Mouse (Mus musculus) heart, postnatal 0 days (tissue): ENCODE results near the gene Endog. TPM values are rescaled to one million over a fixed set of nuclear protein-coding genes. Genes with fewer than 3 reads are reported as not detected.

Experiments
- ATAC-seq: fragments of 200-750 bp; cut with Nextera tagmentation; 2 replicates; pipeline ENCODE4 v1.8.0; 2017; ENCODE audit warnings: low read depth, moderate number of reproducible peaks, moderate library complexity; ENCODE audit not compliant: insufficient read depth
- DNase-seq: peaks from one replicate; pipeline ENCODE4 v3.0.0-alpha.2; 2016; ENCODE audit warnings: low spot score
- H3K27ac ChIP-seq: fragments of 300-500 bp; sonication (generic); 2 replicates; pipeline ENCODE4 v1.5.1; 2014; ENCODE audit warnings: low read depth, mild to moderate bottlenecking
- H3K27me3 ChIP-seq: fragments of 300-500 bp; sonication (generic); 2 replicates; pipeline ENCODE4 v1.6.1; 2014; ENCODE audit warnings: low read length, mixed read lengths; ENCODE audit not compliant: control insufficient read depth, insufficient read depth
- H3K36me3 ChIP-seq: fragments of 300-500 bp; sonication (generic); replicated peaks from 2 replicates; pipeline ENCODE4 v1.6.1; 2014; ENCODE audit warnings: low read length, mixed read lengths; ENCODE audit not compliant: control insufficient read depth, insufficient read depth
- H3K4me1 ChIP-seq: fragments of 300-500 bp; sonication (generic); 2 replicates; pipeline ENCODE4 v1.6.1; 2014; ENCODE audit warnings: antibody characterized with exemption; ENCODE audit not compliant: control insufficient read depth, insufficient read depth
- H3K4me2 ChIP-seq: fragments of 300-500 bp; sonication (generic); 2 replicates; pipeline ENCODE4 v1.6.1; 2014; ENCODE audit warnings: low read depth, mild to moderate bottlenecking, low read length, moderate library complexity
- H3K4me3 ChIP-seq: fragments of 300-500 bp; sonication (generic); 2 replicates; pipeline ENCODE4 v1.5.1; 2014; ENCODE audit warnings: low read depth, low read length
- H3K9ac ChIP-seq: fragments of 300-500 bp; sonication (generic); replicated peaks from 2 replicates; pipeline ENCODE4 v1.6.1; 2014; ENCODE audit warnings: low read depth, low read length, mixed read lengths
- H3K9me3 ChIP-seq: fragments of 300-500 bp; sonication (generic); replicated peaks from 2 replicates; pipeline ENCODE4 v1.6.1; 2016; ENCODE audit warnings: low read length; ENCODE audit not compliant: control insufficient read depth
- CTCF ChIP-seq: IDR thresholded peaks from 2 replicates; pipeline ENCODE4 v1.5.1; 2016; ENCODE audit warnings: antibody characterized with exemption, control low read depth, low read depth
- EP300 ChIP-seq: IDR thresholded peaks from 2 replicates; pipeline ENCODE4 v1.6.1; 2016; ENCODE audit warnings: antibody characterized with exemption, low read depth
- WGBS: fragments of 180-500 bp; shearing (Covaris S2); extraction: QIAGEN DNeasy Blood & Tissue Kit; methylation state at CpG from one replicate; pipeline ENCODE4 v1.1.7; 2014; 5-methylcytosine and 5-hydroxymethylcytosine counted together
- polyA plus RNA-seq: library from polyadenylated mRNA; unstranded; fragments of >200 nt; fragmentation: Nextera tagmentation; extraction: Ambion mirVana; gene quantifications from 2 replicates; pipeline ENCODE4 v1.2.1, GENCODE M21; 2015
- total RNA-seq: library from RNA; depleted of rRNA; stranded (reverse); fragments of >200 nt; gene quantifications from 2 replicates; pipeline ENCODE4 v1.2.3, GENCODE M21; 2014; ENCODE audit warnings: low replicate concordance

The Endog gene
- total and polyA plus RNA-seq, 2 experiments from 2014 or later: 72.9 to 127 TPM

- H3K9me3 ChIP-seq: peaks cover 4% of the 10 kb centered on the region
- H3K9ac ChIP-seq: no peak overlapping the region
- no peak overlapping the region for H3K4me3 ChIP-seq
- DNase-seq (no peak), ATAC-seq (no peak)
- H3K27ac ChIP-seq: no peak overlapping the region
- TF ChIP-seq CTCF (no peak), EP300 (no peak)
- no peak overlapping the region for H3K4me2 ChIP-seq
- 0 out of 2 replicates have a peak, but pooled peaks cover 5% of the 10 kb centered on the region for H3K36me3 ChIP-seq
- 92% methylated on average over 2 of the region's 2 CpGs for WGBS
- H3K4me1 ChIP-seq: peaks cover 6% of the 10 kb centered on the region
- H3K27me3 ChIP-seq: no peaks in the 10 kb centered on the region
These were observed 11.1 kb downstream of the Endog start for GRCm38 (mm10) chr2:30182424-30182823.

GRCm38 (mm10) chr2:30183721-30184120 is 12.4 kb downstream of the Endog start:
- Histone ChIP-seq H3K4me1 (no peaks in the 10 kb centered on the region), H3K4me2 (no peak overlapping the region), H3K27me3 (no peaks in the 10 kb centered on the region), H3K9me3 (peaks cover 4% of the 10 kb centered on the region), H3K27ac (no peak overlapping the region), H3K4me3 (no peak overlapping the region), H3K9ac (no peak overlapping the region), H3K36me3 (peaks cover 14% of the 10 kb centered on the region; the same call in 1 of the 2 replicates)
- DNase-seq (no peak), ATAC-seq (no peak)
- WGBS: 76% methylated on average over 3 of the region's 3 CpGs
- TF ChIP-seq CTCF: no peak
- no peak for TF ChIP-seq EP300

- peaks cover 4% of the 10 kb centered on the region for H3K9me3 ChIP-seq
- no peaks in the 10 kb centered on the region for H3K4me1 ChIP-seq
- no peak overlapping the region for H3K4me3 ChIP-seq
- no peak for DNase-seq
- peaks cover 14% of the 10 kb centered on the region; the same call in 1 of the 2 replicates for H3K36me3 ChIP-seq
- no peaks in the 10 kb centered on the region for H3K27me3 ChIP-seq
- TF ChIP-seq CTCF (no peak), EP300 (no peak)
- H3K27ac ChIP-seq: no peak overlapping the region
- no peak overlapping the region for H3K9ac ChIP-seq
- no peak overlapping the region for H3K4me2 ChIP-seq
- 80% methylated on average over 6 of the region's 6 CpGs for WGBS
- no peak for ATAC-seq
These were observed 14.0 kb downstream of the Endog start for GRCm38 (mm10) chr2:30185276-30185675.

- Histone ChIP-seq H3K4me3 (no peak overlapping the region), H3K9me3 (peaks cover 4% of the 10 kb centered on the region), H3K27me3 (no peaks in the 10 kb centered on the region), H3K9ac (no peak overlapping the region), H3K27ac (no peak overlapping the region), H3K4me1 (no peaks in the 10 kb centered on the region), H3K4me2 (no peak overlapping the region), H3K36me3 (peaks cover 14% of the 10 kb centered on the region; the same call in 1 of the 2 replicates)
- TF ChIP-seq CTCF (no peak), EP300 (no peak)
- ATAC-seq (no peak), DNase-seq (no peak)
- 87% methylated on average over 3 of the region's 3 CpGs for WGBS
These were observed 14.4 kb downstream of the Endog start for GRCm38 (mm10) chr2:30185681-30186080.

- H3K4me1 ChIP-seq: no peaks in the 10 kb centered on the region
- H3K9ac ChIP-seq: no peak overlapping the region
- H3K4me2 ChIP-seq: no peak overlapping the region
- WGBS: 81% methylated on average over 12 of the region's 12 CpGs
- DNase-seq: no peak
- no peaks in the 10 kb centered on the region for H3K9me3 ChIP-seq
- ATAC-seq: no peak
- peaks cover 14% of the 10 kb centered on the region; the same call in 1 of the 2 replicates for H3K36me3 ChIP-seq
- no peak overlapping the region for H3K4me3 ChIP-seq
- TF ChIP-seq EP300 (no peak), CTCF (no peak)
- no peaks in the 10 kb centered on the region for H3K27me3 ChIP-seq
- H3K27ac ChIP-seq: no peak overlapping the region
These were observed 20.7 kb downstream of the Endog start for GRCm38 (mm10) chr2:30191790-30192580.
